In genomic region chr8:105347428-105348221, GRCm38 (mm10) we compare ENCODE assay signal across 8 mouse cellular contexts. TPM values are rescaled to one million over a fixed set of nuclear protein-coding genes. Genes with fewer than 3 reads are reported as not detected.
DNase-seq lines count a peak whose midpoint lies in the region; ATAC-seq and TF ChIP-seq lines count a peak whose summit lies in the region.

TSS of gene Fhod1 (minus strand) at chr8:105347953.

- peak; percentile 69 for TF ChIP-seq POLR2A in kidney, adult 2 months (IDR thresholded peaks at IDR 0.05; ENCODE audit: low read depth, low read length)
- TF ChIP-seq POLR2A in limb, embryonic 14.5 days (IDR thresholded peaks at IDR 0.05; ENCODE audit: borderline replicate concordance, extremely low read depth, insufficient read depth, insufficient read length), result 0 out of 2 replicates have a peak, but pooled peaks have one; percentile 58

- peak; percentile 99 for DNase-seq in 3T3-L1 (ENCODE audit: low read depth, low spot score)
- peak; percentile 97 to 98 for DNase-seq in adrenal gland, postnatal 36 days
- DNase-seq in heart, adult 18-20 months, result peak; percentile 95 to 98
- DNase-seq in kidney, adult 2 months, result peak; percentile 99
- peak; percentile 99 for DNase-seq in limb, embryonic 14.5 days (ENCODE audit: low spot score)
- DNase-seq in midbrain, postnatal 0 days (ENCODE audit: low spot score), result peak; percentile 95
- DNase-seq in spleen, postnatal 14 days (ENCODE audit: low spot score in 2 of 2), result peak; percentile 81 to 84

- H3K9ac ChIP-seq in embryonic facial prominence, embryonic 13.5 days, result peak within 1 kb of the TSS; percentile 82
- peak within 1 kb of the TSS; percentile 70 for H3K9ac ChIP-seq in limb, embryonic 14.5 days (ENCODE audit: low read depth, low read length, severe bottlenecking)
- peak within 1 kb of the TSS; percentile 77 for H3K9ac ChIP-seq in midbrain, postnatal 0 days (replicated peaks; ENCODE audit: low read length, poor library complexity, severe bottlenecking)

- no peak for TF ChIP-seq CTCF in kidney, adult 2 months (conservative IDR thresholded peaks at IDR 0.05; ENCODE audit: insufficient read depth, insufficient read length, low read depth, low read length)
- peak; percentile 39 for TF ChIP-seq CTCF in midbrain, postnatal 0 days (IDR thresholded peaks at IDR 0.05)

- H3K27me3 ChIP-seq in embryonic facial prominence, embryonic 13.5 days, result peaks cover 13% of the 10 kb centered on the region; the same call in 1 of the 2 replicates
- no peaks in the 10 kb centered on the region for H3K27me3 ChIP-seq in kidney, adult 2 months (replicated peaks; ENCODE audit: control insufficient read depth, insufficient read depth, low read length)
- H3K27me3 ChIP-seq in limb, embryonic 14.5 days (ENCODE audit: control insufficient read depth, insufficient read depth, low read length), result no peaks in the 10 kb centered on the region
- no peaks in the 10 kb centered on the region for H3K27me3 ChIP-seq in midbrain, postnatal 0 days (ENCODE audit: insufficient read depth, low read length)

- peak within 1 kb of the TSS; percentile 86 for H3K27ac ChIP-seq in embryonic facial prominence, embryonic 13.5 days
- peak within 1 kb of the TSS; percentile 73 for H3K27ac ChIP-seq in kidney, adult 2 months (ENCODE audit: insufficient read depth, low read depth, low read length)
- peak within 1 kb of the TSS; percentile 76 for H3K27ac ChIP-seq in limb, embryonic 14.5 days (replicated peaks; ENCODE audit: low read depth, low read length)
- peak within 1 kb of the TSS; percentile 84 for H3K27ac ChIP-seq in midbrain, postnatal 0 days (ENCODE audit: low read depth, low read length)

- under 1% methylated on average over 53 of the region's 53 CpGs for WGBS in embryonic facial prominence, embryonic 13.5 days
- under 1% methylated on average over 53 of the region's 53 CpGs for WGBS in kidney, adult 2 months
- 3% methylated on average over 46 of the region's 53 CpGs for WGBS in limb, embryonic 14.5 days
- under 1% methylated on average over 52 of the region's 53 CpGs for WGBS in midbrain, postnatal 0 days

- peak within 1 kb of the TSS; percentile 95 for H3K4me2 ChIP-seq in embryonic facial prominence, embryonic 13.5 days
- H3K4me2 ChIP-seq in limb, embryonic 14.5 days (replicated peaks; ENCODE audit: low read depth, low read length, severe bottlenecking), result peak within 1 kb of the TSS; percentile 70
- H3K4me2 ChIP-seq in midbrain, postnatal 0 days (ENCODE audit: low read depth, low read length, poor library complexity, severe bottlenecking), result peak within 1 kb of the TSS; percentile 96

- no peaks in the 10 kb centered on the region for H3K36me3 ChIP-seq in embryonic facial prominence, embryonic 13.5 days
- H3K36me3 ChIP-seq in kidney, adult 2 months (ENCODE audit: control insufficient read depth, insufficient read depth, low read length), result no peaks in the 10 kb centered on the region
- H3K36me3 ChIP-seq in limb, embryonic 14.5 days (ENCODE audit: control insufficient read depth, insufficient read depth, low read length), result no peaks in the 10 kb centered on the region
- no peaks in the 10 kb centered on the region for H3K36me3 ChIP-seq in midbrain, postnatal 0 days (ENCODE audit: insufficient read depth, low read length)

- peaks cover 46% of the 10 kb centered on the region for H3K4me1 ChIP-seq in embryonic facial prominence, embryonic 13.5 days
- H3K4me1 ChIP-seq in kidney, adult 2 months (ENCODE audit: control insufficient read depth, insufficient read depth, low read length), result no peaks in the 10 kb centered on the region; the same call in 1 of the 2 replicates
- H3K4me1 ChIP-seq in limb, embryonic 14.5 days (ENCODE audit: control insufficient read depth, insufficient read depth, low read length), result peaks cover 16% of the 10 kb centered on the region
- H3K4me1 ChIP-seq in midbrain, postnatal 0 days (ENCODE audit: insufficient read depth, low read length), result peaks cover 6% of the 10 kb centered on the region; the same call in 1 of the 2 replicates

- peak; percentile 84 for ATAC-seq in embryonic facial prominence, embryonic 13.5 days (ENCODE audit: insufficient number of reproducible peaks, insufficient read depth, low FRiP score, low TSS enrichment, low read depth)
- peak; percentile 90 for ATAC-seq in limb, embryonic 14.5 days (ENCODE audit: low FRiP score, low read depth)
- ATAC-seq in midbrain, postnatal 0 days (ENCODE audit: low FRiP score), result peak; percentile 75

- no peaks in the 10 kb centered on the region for H3K9me3 ChIP-seq in embryonic facial prominence, embryonic 13.5 days
- H3K9me3 ChIP-seq in limb, embryonic 14.5 days (ENCODE audit: control insufficient read depth, low read length), result no peaks in the 10 kb centered on the region
- no peaks in the 10 kb centered on the region for H3K9me3 ChIP-seq in midbrain, postnatal 0 days (ENCODE audit: low read length)

- H3K4me3 ChIP-seq in embryonic facial prominence, embryonic 13.5 days, result peak within 1 kb of the TSS; percentile 73
- peak within 1 kb of the TSS; percentile 85 for H3K4me3 ChIP-seq in kidney, adult 2 months (ENCODE audit: insufficient read depth, low read depth, low read length)
- H3K4me3 ChIP-seq in limb, embryonic 14.5 days (replicated peaks; ENCODE audit: low read length), result peak within 1 kb of the TSS; percentile 68
- H3K4me3 ChIP-seq in midbrain, postnatal 0 days (ENCODE audit: low read depth, low read length), result peak within 1 kb of the TSS; percentile 73

RNA-seq across cellular contexts. Expression of gene Fhod1, which starts in this region (rescaled TPM):
- 10 to 100 TPM; 11.9 to 14.4 TPM for total RNA-seq in adrenal gland, postnatal 36 days (2021)
- polyA plus RNA-seq in embryonic facial prominence, embryonic 13.5 days (2015; fragmentation: Nextera tagmentation; extraction: Ambion mirVana), result 2.3 and 3.0 TPM in 2 replicates
- 1 to 10 TPM; 4.5 to 5.2 TPM for total RNA-seq in heart, adult 18-20 months (2021)
- 18.2 and 20.0 TPM in 2 replicates for polyA plus RNA-seq in kidney, adult 2 months (2012; rRNA removed)
- 24.4 and 30.7 TPM in 2 replicates for polyA plus RNA-seq in limb, embryonic 14.5 days (2012; rRNA removed)
- polyA plus RNA-seq in limb, embryonic 14.5 days (2014; fragmentation: Nextera tagmentation; extraction: Ambion mirVana), result 2.7 and 2.8 TPM in 2 replicates
- total RNA-seq in midbrain, postnatal 0 days (2014; rRNA removed), result 3.8 and 4.4 TPM in 2 replicates
- polyA plus RNA-seq in midbrain, postnatal 0 days (2015; fragmentation: Nextera tagmentation; extraction: Ambion mirVana), result 0.48 and 0.56 TPM in 2 replicates

Comparison
In these comparisons a context has a peak if more than half of its experiments do, and no peak if none do; other contexts are left out.
1. Peak in every context shown above with its lines: DNase-seq, ATAC-seq, H3K4me3 ChIP-seq and H3K27ac ChIP-seq.